20 mouse cellular contexts compared by ENCODE assay signal in genomic region chr13:46902568-46903255, GRCm38 (mm10). TPM values are rescaled to one million over a fixed set of nuclear protein-coding genes. Genes with fewer than 3 reads are reported as not detected.
DNase-seq lines count a peak whose midpoint lies in the region; ATAC-seq and TF ChIP-seq lines count a peak whose summit lies in the region.
"Had no signal": no experiment of that assay in that cellular context is flagged by ENCODE, and none has a peak within 500 bp of the region (broad histone marks: within the 10 kb centered on the region; RNA-seq: fewer than 3 reads in every experiment).

No protein-coding gene starts in this region.

- H3K9ac ChIP-seq in liver, embryonic 14.5 days (replicated peaks), result no peak overlapping the region
- H3K9ac ChIP-seq in liver, embryonic 12.5 days, result no peak overlapping the region
- H3K9ac ChIP-seq in lung, embryonic 16.5 days (ENCODE audit: low read length), result no peak overlapping the region
- H3K9ac ChIP-seq: embryonic facial prominence, embryonic 13.5 days; hindbrain, embryonic 13.5 days had no signal

- no peak for TF ChIP-seq EP300 in liver, embryonic 14.5 days (IDR thresholded peaks at IDR 0.05; ENCODE audit: low read depth)

- H3K9me3 ChIP-seq in liver, embryonic 14.5 days (ENCODE audit: control insufficient read depth, low read length), result no peaks in the 10 kb centered on the region
- H3K9me3 ChIP-seq in liver, embryonic 12.5 days (replicated peaks), result 0 out of 2 replicates have a peak, but pooled peaks cover 4% of the 10 kb centered on the region
- H3K9me3 ChIP-seq in lung, embryonic 16.5 days (ENCODE audit: control insufficient read depth, low read length), result 0 out of 2 replicates have a peak, but pooled peaks cover 4% of the 10 kb centered on the region
- H3K9me3 ChIP-seq: embryonic facial prominence, embryonic 13.5 days; hindbrain, embryonic 13.5 days had no signal

- no peak overlapping the region for H3K4me3 ChIP-seq in gastrocnemius, adult 2 months
- no peak overlapping the region for H3K4me3 ChIP-seq in liver, embryonic 14.5 days (ENCODE audit: insufficient read depth in 1 of 2, low read depth in 2 of 2, low read length in 2 of 2)
- H3K4me3 ChIP-seq in liver, embryonic 12.5 days, result no peak overlapping the region
- H3K4me3 ChIP-seq in lung, embryonic 16.5 days (ENCODE audit: low read length), result no peak overlapping the region
- H3K4me3 ChIP-seq: embryonic facial prominence, embryonic 13.5 days; hindbrain, embryonic 13.5 days; megakaryocyte, embryonic 14.5 days had no signal

- H3K4me2 ChIP-seq in liver, embryonic 14.5 days (ENCODE audit: low read depth), result no peak overlapping the region
- H3K4me2 ChIP-seq in liver, embryonic 12.5 days, result no peak overlapping the region
- peak overlapping the region; percentile 1; the same call in 1 of the 2 replicates for H3K4me2 ChIP-seq in lung, embryonic 16.5 days (ENCODE audit: low read depth, low read length)
- H3K4me2 ChIP-seq: embryonic facial prominence, embryonic 13.5 days; hindbrain, embryonic 13.5 days had no signal

- 77% methylated on average over 7 of the region's 7 CpGs for WGBS in liver, embryonic 14.5 days (ENCODE audit: insufficient replicate concordance)
- 77% methylated on average over 7 of the region's 7 CpGs for WGBS in liver, embryonic 12.5 days (ENCODE audit: insufficient replicate concordance)
- WGBS in lung, embryonic 16.5 days, result 53% methylated on average over 7 of the region's 7 CpGs

- no peaks in the 10 kb centered on the region for H3K36me3 ChIP-seq in liver, embryonic 14.5 days (replicated peaks; ENCODE audit: control insufficient read depth, insufficient read depth, low read depth)
- peaks cover 3% of the 10 kb centered on the region for H3K36me3 ChIP-seq in liver, embryonic 12.5 days
- no peaks in the 10 kb centered on the region for H3K36me3 ChIP-seq in lung, embryonic 16.5 days (ENCODE audit: control insufficient read depth, insufficient read depth, low read length)

- H3K4me1 ChIP-seq in liver, embryonic 14.5 days (replicated peaks; ENCODE audit: control insufficient read depth in 2 of 2, insufficient read depth in 2 of 2, low read length in 1 of 2), result peaks cover 0 to 7% of the 10 kb centered on the region in 2 experiments; a peak in 2 of 4 replicates
- H3K4me1 ChIP-seq in liver, embryonic 12.5 days, result peaks cover 19% of the 10 kb centered on the region
- H3K4me1 ChIP-seq in lung, embryonic 16.5 days (replicated peaks; ENCODE audit: control insufficient read depth, insufficient read depth, low read length), result peaks cover 7% of the 10 kb centered on the region; the same call in 1 of the 2 replicates
- H3K4me1 ChIP-seq: embryonic facial prominence, embryonic 13.5 days had no signal

- intact Hi-C loops in gastrocnemius, adult 2 months (cut with DNase I), result no loop called here

- ATAC-seq in liver, embryonic 14.5 days (ENCODE audit: insufficient read depth), result no peak
- ATAC-seq in liver, embryonic 12.5 days, result no peak
- peak; percentile 85 for ATAC-seq in lung, embryonic 16.5 days (ENCODE audit: low read depth)
- no peak for ATAC-seq in inflammation-experienced regulatory T-cells, adult 6 months
- ATAC-seq: midbrain, embryonic 16.5 days had no signal

- H3K27ac ChIP-seq in gastrocnemius, adult 2 months, result peak overlapping the region; percentile 10; the same call in 1 of the 2 replicates
- H3K27ac ChIP-seq in liver, embryonic 14.5 days, result no peak overlapping the region
- no peak overlapping the region for H3K27ac ChIP-seq in liver, embryonic 12.5 days
- H3K27ac ChIP-seq in lung, embryonic 16.5 days (ENCODE audit: low read length), result peak overlapping the region; percentile 78
- H3K27ac ChIP-seq: embryonic facial prominence, embryonic 13.5 days; hindbrain, embryonic 13.5 days had no signal

- H3K27me3 ChIP-seq in liver, embryonic 14.5 days (ENCODE audit: control insufficient read depth, insufficient read depth, low read length), result no peaks in the 10 kb centered on the region
- H3K27me3 ChIP-seq in liver, embryonic 12.5 days (replicated peaks), result no peaks in the 10 kb centered on the region
- no peaks in the 10 kb centered on the region for H3K27me3 ChIP-seq in lung, embryonic 16.5 days (ENCODE audit: control insufficient read depth, insufficient read depth, low read depth, low read length)
- H3K27me3 ChIP-seq: embryonic facial prominence, embryonic 13.5 days; hindbrain, embryonic 13.5 days; megakaryocyte, embryonic 14.5 days had no signal

- TF ChIP-seq CTCF in gastrocnemius, adult 2 months (IDR thresholded peaks at IDR 0.05), result peak; percentile 7; the same call in 1 of the 2 replicates
- peak; percentile 49; the same call in 1 of the 2 replicates for TF ChIP-seq CTCF in liver, embryonic 14.5 days (IDR thresholded peaks at IDR 0.05; ENCODE audit: low read depth)

- DNase-seq in gastrocnemius, adult 2 months, result no peak
- no peak for DNase-seq in gastrocnemius, postnatal 10 days
- DNase-seq in liver, embryonic 14.5 days (ENCODE audit: low read depth in 3 of 3, low spot score in 3 of 3), result no peak
- peak; percentile 78 for DNase-seq in ES-CJ7 (ENCODE audit: low read depth, low spot score)
- DNase-seq in adrenal gland, postnatal 10 days, result no peak
- DNase-seq: adrenal gland, adult 8-10 months; cerebellum, adult 8-10 months; heart, adult 18-20 months; heart, postnatal 10 days; kidney, adult 18-20 months; kidney, postnatal 36 days; liver; spleen, adult 18-20 months had no signal

RNA-seq across cellular contexts. Expression of gene Kif13a, which starts 27.0 kb away (rescaled TPM):
- 10 to 100 TPM; 90.6 to 92.3 TPM for total RNA-seq in gastrocnemius, adult 2 months (2021)
- total RNA-seq in gastrocnemius, postnatal 10 days (2021), result 10 to 100 TPM; 55.7 to 60.3 TPM
- polyA plus RNA-seq in liver, embryonic 14.5 days (2012; rRNA removed), result 3.0 and 3.1 TPM in 2 replicates
- 2.1 and 3.2 TPM in 2 replicates for polyA plus RNA-seq in liver, embryonic 14.5 days (2014; fragmentation: Nextera tagmentation; extraction: Ambion mirVana)
- 6.9 and 7.8 TPM in 2 replicates for polyA plus RNA-seq in liver, embryonic 12.5 days (2016; fragmentation: Nextera tagmentation; extraction: Ambion mirVana)
- polyA plus RNA-seq in lung, embryonic 16.5 days (2015; fragmentation: Nextera tagmentation; extraction: Ambion mirVana), result 11.7 and 12.6 TPM in 2 replicates
- total RNA-seq in adrenal gland, postnatal 10 days (2021), result 10 to 100 TPM; 29.3 to 38.6 TPM
- polyA plus RNA-seq in inflammation-experienced regulatory T-cells, adult 6 months (2017; shearing (Covaris generic)), result 1 to 10 TPM; 4.1 to 9.6 (median 6.5) TPM

Comparison
In these comparisons a context has a peak if more than half of its experiments do, and no peak if none do; other contexts are left out.
1. H3K27ac ChIP-seq: peak in gastrocnemius, adult 2 months (single experiment) and lung, embryonic 16.5 days (single experiment); none in liver, embryonic 14.5 days (single experiment) and liver, embryonic 12.5 days (single experiment).